Mouse (Mus musculus): ENCODE results near the gene Taf15. TPM values are rescaled to one million over a fixed set of nuclear protein-coding genes. Genes with fewer than 3 reads are reported as not detected.
"Not testable (repeated sequence)": the region's sequence is repeated elsewhere in the genome, so short reads cannot be mapped to it uniquely, and the experiment has no call there.

Gene Taf15
- polyA plus RNA-seq, 1 experiment from 2014 or later = 13.7 TPM

- no peak overlapping the region for H3K27ac ChIP-seq (replicated peaks; ENCODE audit: low read depth, low read length)
- ATAC-seq (ENCODE audit: low FRiP score, low TSS enrichment) (no peak), DNase-seq (no peak)
- no peaks in the 10 kb centered on the region for H3K4me1 ChIP-seq (ENCODE audit: control insufficient read depth, insufficient read depth, low read length)
- H3K4me2 ChIP-seq (ENCODE audit: low read length) = no peak overlapping the region
- H3K36me3 ChIP-seq (ENCODE audit: control insufficient read depth, insufficient read depth, low read length) = no peaks in the 10 kb centered on the region
- H3K4me3 ChIP-seq (replicated peaks; ENCODE audit: low read depth, low read length) = no peak overlapping the region
- no peaks in the 10 kb centered on the region for H3K9me3 ChIP-seq (ENCODE audit: control insufficient read depth, low read length)
- H3K27me3 ChIP-seq (ENCODE audit: control insufficient read depth, insufficient read depth, low read length) = no peaks in the 10 kb centered on the region
- 90% methylated on average over 3 of the region's 3 CpGs for WGBS
- no peak overlapping the region for H3K9ac ChIP-seq (replicated peaks; ENCODE audit: low read length)
Measured at GRCm38 (mm10) chr11:83538705-83539314, 65.9 kb downstream of the Taf15 start.

GRCm38 (mm10) chr11:83540931-83541330 is 68.0 kb downstream of the Taf15 start:
- no peak overlapping the region for H3K4me2 ChIP-seq (ENCODE audit: low read length)
- H3K27ac ChIP-seq (replicated peaks; ENCODE audit: low read depth, low read length) = no peak overlapping the region
- H3K4me3 ChIP-seq (replicated peaks; ENCODE audit: low read depth, low read length) = no peak overlapping the region
- no peak overlapping the region for H3K9ac ChIP-seq (replicated peaks; ENCODE audit: low read length)
- DNase-seq (no peak), ATAC-seq (ENCODE audit: low FRiP score, low TSS enrichment) (no peak)
- 92% methylated on average over 2 of the region's 2 CpGs for WGBS
- no peaks in the 10 kb centered on the region for H3K9me3 ChIP-seq (ENCODE audit: control insufficient read depth, low read length)
- H3K27me3 ChIP-seq (ENCODE audit: control insufficient read depth, insufficient read depth, low read length) = no peaks in the 10 kb centered on the region
- no peaks in the 10 kb centered on the region for H3K4me1 ChIP-seq (ENCODE audit: control insufficient read depth, insufficient read depth, low read length)
- no peaks in the 10 kb centered on the region for H3K36me3 ChIP-seq (ENCODE audit: control insufficient read depth, insufficient read depth, low read length)

GRCm38 (mm10) chr11:83541415-83541814 is 68.5 kb downstream of the Taf15 start:
- H3K9me3 ChIP-seq (ENCODE audit: control insufficient read depth, low read length) = no peaks in the 10 kb centered on the region
- 89% methylated on average over 3 of the region's 3 CpGs for WGBS
- no peaks in the 10 kb centered on the region for H3K4me1 ChIP-seq (ENCODE audit: control insufficient read depth, insufficient read depth, low read length)
- ATAC-seq (ENCODE audit: low FRiP score, low TSS enrichment) = no peak
- H3K9ac ChIP-seq (replicated peaks; ENCODE audit: low read length) = no peak overlapping the region
- no peak overlapping the region for H3K27ac ChIP-seq (replicated peaks; ENCODE audit: low read depth, low read length)
- H3K4me3 ChIP-seq (replicated peaks; ENCODE audit: low read depth, low read length) = no peak overlapping the region
- H3K36me3 ChIP-seq (ENCODE audit: control insufficient read depth, insufficient read depth, low read length) = no peaks in the 10 kb centered on the region
- no peak overlapping the region for H3K4me2 ChIP-seq (ENCODE audit: low read length)
- DNase-seq = no peak
- no peaks in the 10 kb centered on the region for H3K27me3 ChIP-seq (ENCODE audit: control insufficient read depth, insufficient read depth, low read length)

- no peak for ATAC-seq (ENCODE audit: low FRiP score, low TSS enrichment)
- H3K9ac ChIP-seq (replicated peaks; ENCODE audit: low read length) = no peak overlapping the region
- no peaks in the 10 kb centered on the region for H3K9me3 ChIP-seq (ENCODE audit: control insufficient read depth, low read length)
- 82% methylated on average over 3 of the region's 3 CpGs for WGBS
- H3K27ac ChIP-seq (replicated peaks; ENCODE audit: low read depth, low read length) = no peak overlapping the region
- H3K4me3 ChIP-seq (replicated peaks; ENCODE audit: low read depth, low read length) = no peak overlapping the region
- DNase-seq = no peak
- H3K4me1 ChIP-seq (ENCODE audit: control insufficient read depth, insufficient read depth, low read length) = no peaks in the 10 kb centered on the region
- no peaks in the 10 kb centered on the region for H3K27me3 ChIP-seq (ENCODE audit: control insufficient read depth, insufficient read depth, low read length)
- H3K36me3 ChIP-seq (ENCODE audit: control insufficient read depth, insufficient read depth, low read length) = no peaks in the 10 kb centered on the region
- no peak overlapping the region for H3K4me2 ChIP-seq (ENCODE audit: low read length)
Measured at GRCm38 (mm10) chr11:83544214-83544613, 71.3 kb downstream of the Taf15 start.

GRCm38 (mm10) chr11:83550186-83550632 is 77.3 kb downstream of the Taf15 start:
- Histone ChIP-seq H3K9ac (replicated peaks; ENCODE audit: low read length) (no peak overlapping the region), H3K4me1 (ENCODE audit: control insufficient read depth, insufficient read depth, low read length) (no peaks in the 10 kb centered on the region), H3K9me3 (ENCODE audit: control insufficient read depth, low read length) (no peaks in the 10 kb centered on the region), H3K36me3 (ENCODE audit: control insufficient read depth, insufficient read depth, low read length) (no peaks in the 10 kb centered on the region), H3K27me3 (ENCODE audit: control insufficient read depth, insufficient read depth, low read length) (no peaks in the 10 kb centered on the region), H3K27ac (replicated peaks; ENCODE audit: low read depth, low read length) (no peak overlapping the region), H3K4me3 (replicated peaks; ENCODE audit: low read depth, low read length) (no peak overlapping the region), H3K4me2 (ENCODE audit: low read length) (no peak overlapping the region)
- no peak for DNase-seq
- WGBS = 91% methylated on average over 5 of the region's 5 CpGs
- no peak for ATAC-seq (ENCODE audit: low FRiP score, low TSS enrichment)

GRCm38 (mm10) chr11:83551037-83551436 is 78.2 kb downstream of the Taf15 start:
- not testable (repeated sequence) for H3K27ac ChIP-seq (replicated peaks; ENCODE audit: low read depth, low read length); ATAC-seq (ENCODE audit: low FRiP score, low TSS enrichment); H3K4me2 ChIP-seq (ENCODE audit: low read length); H3K4me3 ChIP-seq (replicated peaks; ENCODE audit: low read depth, low read length); H3K9ac ChIP-seq (replicated peaks; ENCODE audit: low read length); H3K27me3 ChIP-seq (ENCODE audit: control insufficient read depth, insufficient read depth, low read length); H3K36me3 ChIP-seq (ENCODE audit: control insufficient read depth, insufficient read depth, low read length); H3K4me1 ChIP-seq (ENCODE audit: control insufficient read depth, insufficient read depth, low read length); H3K9me3 ChIP-seq (ENCODE audit: control insufficient read depth, low read length); DNase-seq
- 91% methylated on average over 7 of the region's 7 CpGs for WGBS

- Histone ChIP-seq H3K9me3 (ENCODE audit: control insufficient read depth, low read length) (no peaks in the 10 kb centered on the region), H3K9ac (replicated peaks; ENCODE audit: low read length) (no peak overlapping the region), H3K27me3 (ENCODE audit: control insufficient read depth, insufficient read depth, low read length) (no peaks in the 10 kb centered on the region), H3K4me1 (ENCODE audit: control insufficient read depth, insufficient read depth, low read length) (no peaks in the 10 kb centered on the region), H3K27ac (replicated peaks; ENCODE audit: low read depth, low read length) (no peak overlapping the region), H3K4me2 (ENCODE audit: low read length) (no peak overlapping the region), H3K36me3 (ENCODE audit: control insufficient read depth, insufficient read depth, low read length) (no peaks in the 10 kb centered on the region), H3K4me3 (replicated peaks; ENCODE audit: low read depth, low read length) (no peak overlapping the region)
- ATAC-seq (ENCODE audit: low FRiP score, low TSS enrichment) (no peak), DNase-seq (no peak)
- WGBS = 87% methylated on average over 5 of the region's 5 CpGs
Measured at GRCm38 (mm10) chr11:83551668-83552067, 78.8 kb downstream of the Taf15 start.

Other genes with a start within 250 kb of the Taf15 start
- 0.05 TPM in 1 of 2 replicates, not detected in the other for gene Slfn14, start 186.4 kb upstream of the Taf15 start, polyA plus RNA-seq (2014; fragmentation: Nextera tagmentation; extraction: Ambion mirVana)
- 103 and 173 TPM in 2 replicates for gene Ap2b1, start 174.1 kb upstream of the Taf15 start, polyA plus RNA-seq (2014; fragmentation: Nextera tagmentation; extraction: Ambion mirVana)
- gene Pex12, start 170.5 kb upstream of the Taf15 start, polyA plus RNA-seq (2014; fragmentation: Nextera tagmentation; extraction: Ambion mirVana) = 16.2 and 20.6 TPM in 2 replicates
- gene Rasl10b, start 63.9 kb upstream of the Taf15 start, polyA plus RNA-seq (2014; fragmentation: Nextera tagmentation; extraction: Ambion mirVana) = 18.3 and 37.9 TPM in 2 replicates
- gene Gas2l2, start 43.6 kb upstream of the Taf15 start, polyA plus RNA-seq (2014; fragmentation: Nextera tagmentation; extraction: Ambion mirVana) = 0.11 and 0.18 TPM in 2 replicates
- 0.69 and 1.2 TPM in 2 replicates for gene 1700020L24Rik, start 35.4 kb upstream of the Taf15 start, polyA plus RNA-seq (2014; fragmentation: Nextera tagmentation; extraction: Ambion mirVana)
- 1.6 and 2.7 TPM in 2 replicates for gene Mmp28, start 10.0 kb upstream of the Taf15 start, polyA plus RNA-seq (2014; fragmentation: Nextera tagmentation; extraction: Ambion mirVana)
- gene Heatr9, start 49.1 kb downstream of the Taf15 start, polyA plus RNA-seq (2014; fragmentation: Nextera tagmentation; extraction: Ambion mirVana) = not detected in 2 replicates
- 1.6 TPM in 1 of 2 replicates, not detected in the other for gene Ccl5, start 57.4 kb downstream of the Taf15 start, polyA plus RNA-seq (2014; fragmentation: Nextera tagmentation; extraction: Ambion mirVana)
- gene Ccl9, start 105.5 kb downstream of the Taf15 start, polyA plus RNA-seq (2014; fragmentation: Nextera tagmentation; extraction: Ambion mirVana) = 0.27 and 6.9 TPM in 2 replicates
- gene Ccl6, start 120.0 kb downstream of the Taf15 start, polyA plus RNA-seq (2014; fragmentation: Nextera tagmentation; extraction: Ambion mirVana) = 1.1 and 2.8 TPM in 2 replicates
- gene Rpl9-ps1, start 172.5 kb downstream of the Taf15 start, polyA plus RNA-seq (2014; fragmentation: Nextera tagmentation; extraction: Ambion mirVana) = not detected in 2 replicates
- 1.00 and 2.4 TPM in 2 replicates for gene Ccl3, start 176.3 kb downstream of the Taf15 start, polyA plus RNA-seq (2014; fragmentation: Nextera tagmentation; extraction: Ambion mirVana)
- gene Ccl4, start 189.5 kb downstream of the Taf15 start, polyA plus RNA-seq (2014; fragmentation: Nextera tagmentation; extraction: Ambion mirVana) = 3.5 TPM in 1 of 2 replicates, not detected in the other
- 1.5 TPM in 1 of 2 replicates, not detected in the other for gene Wfdc17, start 230.9 kb downstream of the Taf15 start, polyA plus RNA-seq (2014; fragmentation: Nextera tagmentation; extraction: Ambion mirVana)
- gene Wfdc18, start 235.9 kb downstream of the Taf15 start, polyA plus RNA-seq (2014; fragmentation: Nextera tagmentation; extraction: Ambion mirVana) = not detected in 2 replicates

Measured in midbrain, embryonic 14.5 days (tissue).